Mouse (Mus musculus) R1 (cell line): ENCODE data around the gene Zik1.

Experiments
- DNase-seq: peaks from one replicate; pipeline ENCODE4 v3.0.0-alpha.2; 2018; ENCODE audit warnings: low read depth, low spot score

The Zik1 gene

GRCm38 (mm10) chr7:10494786-10495521, at the start of gene Zik1:
TSS of gene Zik1 (minus strand) at chr7:10495394.
- DNase-seq = peak; percentile 92

DNA sequence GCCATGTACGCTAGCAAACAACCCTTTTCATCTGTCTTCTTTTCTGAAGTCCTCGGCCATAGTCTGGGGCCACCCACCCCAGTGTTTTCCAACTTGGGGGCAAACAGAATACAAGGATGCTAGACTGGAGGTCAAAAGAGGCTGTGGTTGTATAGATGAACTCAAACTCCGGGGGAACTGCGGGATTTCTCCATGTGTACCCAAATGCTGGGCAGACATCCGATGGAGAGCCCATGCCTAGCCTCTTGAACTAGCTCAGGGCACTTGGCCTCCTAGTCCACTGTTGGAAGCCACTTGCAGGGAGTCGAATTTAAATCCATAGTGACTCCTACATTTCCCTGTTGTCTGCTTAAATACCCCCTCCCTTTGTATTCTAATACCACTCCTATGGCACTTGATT, 384 bp upstream of the Zik1 start:
- no peak for DNase-seq

- DNase-seq = peak; percentile 47
Measured at GRCm38 (mm10) chr7:10480588-10481233, 14.5 kb downstream of the Zik1 start.

GRCm38 (mm10) chr7:10479813-10480212, 15.4 kb downstream of the Zik1 start:
- DNase-seq = no peak

- DNase-seq = no peak
Measured at GRCm38 (mm10) chr7:10458166-10458565, 37.0 kb downstream of the Zik1 start.

DNA sequence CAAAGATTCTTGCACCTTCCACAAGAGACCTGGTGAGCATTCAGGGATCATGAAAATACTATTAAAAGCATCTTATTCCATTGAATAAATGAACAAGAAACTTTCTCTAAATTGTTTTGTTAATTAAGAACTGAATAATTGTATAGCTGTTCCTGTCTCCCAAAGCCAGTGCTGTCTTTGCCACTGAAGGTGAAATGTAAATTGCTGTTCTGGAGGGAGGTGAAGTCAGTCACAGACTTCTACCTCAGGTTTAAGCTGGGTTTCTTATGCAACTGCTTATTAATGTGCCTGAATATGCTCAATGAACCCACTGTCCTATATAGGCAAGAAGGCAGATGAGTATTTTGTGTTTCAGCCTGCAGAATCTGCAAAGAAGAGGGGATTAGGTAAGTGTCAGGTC, 52.2 kb downstream of the Zik1 start, which contains the start of gene Vmn1r67:
TSS of gene Vmn1r67 (plus strand) at position 301 of the 400 bp plus-strand sequence.
- no peak for DNase-seq
